Mouse (Mus musculus) kidney, postnatal 36 days (tissue): ENCODE measurements around the gene Olfr520.
"Not testable (repeated sequence)": the region's sequence is repeated elsewhere in the genome, so short reads cannot be mapped to it uniquely, and the experiment has no call there.

Source experiments
- DNase-seq, 2 experiments: peaks; one replicate each; pipeline ENCODE4 v3.0.0; 2021 to 2022; ENCODE audit warnings: mixed read lengths in 2 of 2

Olfr520 gene

GRCm38 (mm10) chr7:99729973-99730372, at the start of gene Olfr520:
Olfr520 (plus strand) TSS chr7:99730273.
- DNase-seq: no peak

GRCm38 (mm10) chr7:99680771-99681170, 49.3 kb upstream of the Olfr520 start:
- DNase-seq: peak in 1 of 2 experiments; percentile 40

DNA sequence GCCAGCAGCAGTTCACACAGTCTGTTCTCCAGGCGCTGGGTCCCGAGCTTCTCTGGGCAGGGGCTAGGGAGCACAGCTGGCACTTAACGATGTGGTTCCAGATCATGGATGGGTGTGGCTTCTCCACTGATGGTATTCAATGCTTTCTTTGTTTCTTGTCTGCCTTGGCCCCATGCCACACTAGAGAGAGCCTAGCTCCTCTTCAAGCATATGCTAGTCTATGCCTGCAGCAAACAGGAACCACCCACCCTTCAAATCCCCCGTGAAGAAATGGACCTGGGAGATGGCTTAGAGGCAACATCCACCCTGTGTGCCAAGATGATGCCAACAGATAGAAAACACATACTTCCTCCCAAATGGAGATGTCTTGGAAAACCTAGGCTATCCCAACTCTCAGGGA, 46.0 kb upstream of the Olfr520 start:
- DNase-seq: no peak

DNA sequence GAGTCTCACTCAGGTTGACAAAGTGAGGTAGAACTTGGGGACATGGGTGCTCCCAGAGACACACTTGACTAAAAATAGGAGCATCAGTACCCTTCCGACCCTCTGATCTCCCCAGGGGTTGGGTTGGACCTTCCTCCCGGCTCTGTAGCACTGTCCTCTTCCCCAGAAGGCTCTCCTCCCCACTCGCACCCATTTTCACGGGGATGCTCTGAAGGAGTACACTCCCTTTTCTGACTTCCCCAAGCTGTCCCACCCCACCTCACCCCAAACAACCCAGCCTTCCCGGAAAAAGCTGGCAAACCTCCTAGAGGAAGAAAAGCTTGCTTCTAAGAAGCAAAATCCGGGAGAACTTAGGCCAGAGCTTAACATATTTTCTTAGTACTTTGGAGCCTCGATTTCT, 39.3 kb upstream of the Olfr520 start:
- no peak for DNase-seq

GRCm38 (mm10) chr7:99692396-99692795, 37.7 kb upstream of the Olfr520 start:
- DNase-seq: no peak

GRCm38 (mm10) chr7:99693387-99693786, 36.7 kb upstream of the Olfr520 start:
- no peak for DNase-seq

- no peak for DNase-seq
Observed at GRCm38 (mm10) chr7:99693976-99694375, 36.1 kb upstream of the Olfr520 start.

DNA sequence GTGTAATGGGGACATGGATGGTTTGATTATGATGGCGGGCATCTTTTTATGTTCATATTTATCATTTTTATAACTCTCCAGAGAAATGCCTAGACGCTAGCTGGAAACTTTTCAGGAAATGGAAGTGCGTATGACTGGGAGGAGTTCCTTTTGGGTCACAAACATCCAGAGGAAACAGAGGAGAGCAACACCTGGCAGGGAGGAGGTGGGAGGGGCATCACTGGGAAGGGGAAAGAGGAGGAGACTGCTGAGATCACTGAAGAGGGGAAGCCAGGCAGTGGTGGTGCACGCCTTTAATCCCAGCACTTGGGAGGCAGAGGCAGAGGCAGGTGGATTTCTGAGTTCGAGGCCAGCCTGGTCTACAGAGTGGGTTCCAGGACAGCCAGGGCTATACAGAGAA, 35.6 kb upstream of the Olfr520 start:
- not testable (repeated sequence) for DNase-seq

DNA sequence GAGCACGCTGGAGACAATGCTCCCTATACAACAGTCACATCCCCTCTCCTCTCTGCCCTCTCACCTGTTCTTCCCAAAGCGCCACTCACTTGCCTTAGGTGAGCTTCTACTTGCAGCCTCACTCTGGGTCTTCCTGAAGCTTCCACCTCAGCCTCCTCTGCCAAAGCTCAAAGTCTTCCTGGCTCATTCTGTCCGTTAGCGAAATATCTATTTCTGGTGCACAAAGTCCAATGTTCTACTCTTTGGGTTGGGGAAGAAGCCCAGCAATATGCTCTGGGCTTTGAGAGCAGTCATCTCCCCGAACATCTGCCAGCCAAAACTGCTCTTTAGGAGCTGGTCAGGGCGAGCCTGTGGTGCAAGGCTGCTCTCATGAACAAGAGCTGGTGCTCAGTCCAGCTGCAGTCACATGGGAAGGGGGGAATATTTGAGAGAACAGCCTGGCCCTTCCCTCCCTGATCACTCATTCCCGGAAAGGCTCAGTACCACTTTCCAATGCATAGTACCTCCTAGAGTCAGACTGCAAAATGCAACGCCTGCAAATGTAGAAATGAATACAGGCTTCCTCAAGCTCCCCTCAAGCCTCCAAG, 34.5 kb upstream of the Olfr520 start:
- DNase-seq: peak; percentile 50

- no peak for DNase-seq
Observed at GRCm38 (mm10) chr7:99698576-99698975, 31.5 kb upstream of the Olfr520 start.

DNA sequence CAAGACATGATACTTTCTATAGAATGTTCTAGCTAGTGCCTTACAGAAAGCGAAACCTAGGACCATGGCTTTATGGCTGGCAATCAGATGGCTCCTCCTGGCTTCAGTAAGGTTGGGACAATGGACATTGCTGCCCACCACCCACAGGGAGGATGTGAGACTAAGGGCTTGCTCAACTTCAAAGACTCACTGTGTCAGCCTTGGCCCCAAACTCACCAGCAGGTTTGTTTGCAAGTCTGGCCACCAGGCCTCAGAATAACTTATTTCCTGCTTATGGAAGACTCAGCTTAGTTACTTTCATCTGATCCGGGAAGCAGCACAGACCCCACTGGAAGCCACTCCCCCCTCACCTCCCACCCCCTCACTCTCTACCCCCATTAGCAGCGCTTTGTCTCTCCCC, 31.0 kb upstream of the Olfr520 start:
- DNase-seq: no peak

- DNase-seq: peak; percentile 51 to 55
Observed at GRCm38 (mm10) chr7:99699709-99700151, 30.3 kb upstream of the Olfr520 start.

DNA sequence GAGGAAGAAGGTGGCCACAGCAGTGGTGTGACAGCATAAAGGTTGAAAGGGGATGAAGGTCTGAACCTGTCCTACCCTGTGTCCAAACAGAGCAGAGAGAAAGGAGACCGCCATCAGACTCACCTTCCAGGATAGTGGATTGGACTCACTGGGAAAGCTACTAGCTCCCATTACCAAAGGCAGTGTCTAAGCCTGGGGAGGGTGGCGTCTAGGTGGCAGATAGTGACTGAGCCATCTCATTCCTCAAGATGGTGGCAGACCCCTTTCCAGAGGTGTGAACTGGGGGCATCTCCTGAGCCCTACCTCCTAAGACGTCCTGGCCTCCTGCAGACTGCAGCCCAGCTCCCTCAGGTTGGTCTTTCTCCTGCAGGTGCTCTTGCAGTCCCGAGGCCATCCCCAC, 29.4 kb upstream of the Olfr520 start:
- no peak for DNase-seq

DNA sequence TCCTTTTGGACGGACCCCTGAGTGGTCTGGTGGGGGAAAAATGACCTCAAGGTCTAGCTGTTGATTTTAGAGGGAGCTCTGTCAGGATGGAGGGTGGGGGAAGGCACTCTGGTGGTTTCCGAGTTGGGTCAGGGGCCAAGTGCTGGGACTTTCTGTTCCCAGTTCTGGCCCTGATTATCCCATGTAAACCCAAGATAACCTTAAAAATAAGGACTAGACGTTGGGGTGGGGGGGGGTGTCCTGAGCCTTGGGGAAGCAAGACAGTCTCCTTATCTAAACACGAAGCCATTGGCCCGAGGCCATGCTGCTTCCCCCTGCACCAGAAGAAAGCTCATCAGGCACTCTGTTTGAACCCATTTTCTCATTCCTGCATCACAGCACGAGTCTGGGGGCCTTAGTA, 27.9 kb upstream of the Olfr520 start:
- DNase-seq: peak; percentile 53 to 64

DNA sequence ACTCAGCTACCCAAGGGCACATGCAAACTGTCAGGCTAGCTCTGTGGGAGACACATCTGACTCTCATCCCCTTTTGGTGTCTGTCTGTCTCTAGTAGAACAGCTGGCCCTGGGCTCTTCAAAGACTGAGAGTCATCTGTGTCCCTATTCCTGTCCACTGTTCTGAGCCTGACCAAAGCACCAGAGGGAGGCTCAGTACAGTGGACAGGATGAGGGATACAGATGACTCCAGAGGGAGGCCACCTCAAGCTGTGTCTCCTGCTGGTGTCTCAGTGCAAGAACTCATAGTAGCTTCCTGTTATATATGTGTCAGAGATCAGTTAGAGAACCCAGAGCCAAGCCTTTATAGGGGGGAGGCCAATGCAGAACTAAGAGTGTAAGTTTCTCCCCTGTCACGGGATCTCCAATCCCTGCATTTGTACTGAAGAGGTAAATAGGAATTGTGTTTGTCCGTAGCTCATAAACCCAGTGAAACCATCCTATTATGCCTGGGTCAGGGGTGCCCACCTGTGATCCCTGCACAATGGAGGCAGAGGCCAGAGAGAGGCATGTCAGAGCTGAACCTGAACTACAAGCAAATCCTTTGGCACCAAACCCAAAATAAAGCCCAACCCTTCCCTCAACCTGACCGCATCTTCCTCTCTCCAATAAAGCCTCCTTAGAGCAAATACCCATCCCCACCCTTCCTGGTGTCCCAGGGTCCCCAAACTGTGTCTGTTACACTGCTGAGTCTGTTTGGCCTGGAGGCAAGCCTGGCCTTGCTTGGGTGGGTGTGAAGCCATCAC, 25.1 kb upstream of the Olfr520 start:
- no peak for DNase-seq

GRCm38 (mm10) chr7:99706341-99707037, 23.6 kb upstream of the Olfr520 start:
- peak; percentile 46 to 61 for DNase-seq

DNA sequence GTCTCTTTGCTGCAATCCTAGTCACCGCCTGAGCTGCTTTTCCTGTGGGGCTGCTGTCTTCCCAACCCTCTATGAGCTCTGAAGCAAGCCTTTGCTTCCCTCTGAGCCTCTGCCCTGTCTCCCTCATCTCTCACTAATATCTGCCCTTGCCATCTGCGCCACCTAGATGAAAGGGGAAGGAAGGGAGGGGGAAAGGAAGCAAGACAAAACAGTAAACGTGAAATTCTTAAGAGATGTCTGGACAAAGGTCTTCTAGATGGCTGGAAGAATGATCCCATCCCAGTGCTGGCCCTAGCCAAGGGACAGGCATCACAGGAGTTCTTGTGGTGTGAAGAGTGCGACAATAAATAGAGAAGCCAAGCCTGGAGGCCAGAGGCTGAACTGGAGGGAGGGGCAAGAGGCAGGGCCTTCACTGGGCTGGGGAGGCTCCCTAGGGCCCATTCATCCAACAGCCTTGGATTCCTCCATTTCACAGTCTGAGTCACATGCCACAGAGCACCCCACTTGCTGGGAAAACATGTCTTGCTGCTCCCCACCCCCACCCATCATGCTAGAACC, 23.0 kb upstream of the Olfr520 start:
- peak; percentile 48 to 55 for DNase-seq

DNA sequence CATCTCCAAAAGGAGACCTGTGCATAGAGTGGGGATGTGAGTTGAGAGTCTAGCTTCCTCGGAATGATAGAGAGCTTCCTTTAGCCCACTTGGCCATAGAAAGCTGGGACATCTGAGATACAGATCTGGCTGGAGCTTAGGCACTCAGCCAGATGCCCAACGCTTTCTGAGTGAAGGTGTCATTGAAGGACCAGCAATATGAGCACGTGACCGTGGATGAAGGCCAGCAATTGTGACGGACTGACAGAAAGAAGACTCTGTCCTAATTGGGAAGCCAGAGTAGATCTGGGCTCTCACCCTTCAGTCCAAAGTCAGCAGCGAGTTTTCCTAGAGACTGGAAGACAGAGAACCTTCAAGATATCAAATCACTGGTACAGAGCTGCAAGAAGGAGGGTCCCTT, 22.4 kb upstream of the Olfr520 start:
- peak in 1 of 2 experiments; percentile 30 for DNase-seq

DNA sequence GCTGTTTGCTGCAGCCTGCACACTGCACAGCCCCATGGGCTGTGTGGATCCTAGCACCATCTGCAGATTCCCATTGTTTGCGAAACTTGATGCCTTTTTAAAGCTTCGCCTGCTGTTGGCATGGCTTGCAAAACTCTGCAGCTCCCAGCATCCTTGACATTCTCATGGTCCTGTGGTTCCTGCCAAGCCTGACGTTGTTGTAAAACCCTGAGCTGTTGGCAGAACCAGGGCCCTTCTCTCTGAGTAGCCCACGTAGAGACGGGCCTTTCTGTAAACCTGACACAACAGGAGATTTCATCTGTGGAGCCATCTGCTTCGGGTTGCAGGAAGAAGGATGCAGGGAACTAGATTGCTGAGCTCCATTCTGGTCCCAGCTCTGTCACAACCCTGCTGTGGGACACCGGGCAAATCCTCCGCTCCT, 21.8 kb upstream of the Olfr520 start:
- DNase-seq: no peak

DNA sequence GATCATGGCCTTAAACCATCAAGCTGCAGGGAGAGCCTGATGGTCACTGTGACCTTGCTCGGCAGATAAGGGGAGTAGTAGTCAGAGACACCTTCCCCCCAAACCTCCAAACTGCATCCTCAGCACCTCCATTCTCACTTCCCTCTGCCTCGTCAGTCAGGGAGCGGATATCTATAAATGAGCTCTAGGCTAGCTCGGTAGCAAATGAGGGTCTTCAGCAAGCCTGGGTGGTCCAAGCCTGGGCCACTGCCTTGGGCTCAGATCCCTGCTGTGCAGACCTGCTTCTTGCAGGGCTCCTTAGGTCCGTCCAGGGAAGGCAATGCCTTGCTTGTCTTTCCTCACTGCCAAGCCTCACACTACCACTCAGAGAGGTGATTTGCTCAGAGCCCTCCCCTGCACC, 21.3 kb upstream of the Olfr520 start:
- no peak for DNase-seq

DNA sequence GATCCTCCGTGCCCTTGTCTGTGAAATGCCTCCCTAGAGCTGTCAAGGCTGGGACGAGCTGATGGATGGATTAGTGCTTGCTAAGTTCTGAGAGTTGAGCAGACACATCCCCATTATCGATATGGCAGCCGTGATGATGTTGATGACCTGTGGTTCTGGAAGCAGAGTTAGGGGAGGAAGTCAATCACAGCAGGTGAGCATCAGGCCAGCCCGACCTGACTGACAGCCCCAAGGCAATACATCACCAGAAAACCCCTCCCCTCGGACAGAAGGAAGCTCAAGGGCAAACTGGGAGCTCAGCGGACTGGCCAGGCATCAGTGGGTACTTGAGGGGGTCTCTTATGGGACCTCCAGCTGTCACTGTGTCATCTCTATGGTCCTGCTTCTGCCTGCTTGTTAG, 20.1 kb upstream of the Olfr520 start:
- no peak for DNase-seq

GRCm38 (mm10) chr7:99710476-99710875, 19.6 kb upstream of the Olfr520 start:
- peak; percentile 64 to 83 for DNase-seq

DNA sequence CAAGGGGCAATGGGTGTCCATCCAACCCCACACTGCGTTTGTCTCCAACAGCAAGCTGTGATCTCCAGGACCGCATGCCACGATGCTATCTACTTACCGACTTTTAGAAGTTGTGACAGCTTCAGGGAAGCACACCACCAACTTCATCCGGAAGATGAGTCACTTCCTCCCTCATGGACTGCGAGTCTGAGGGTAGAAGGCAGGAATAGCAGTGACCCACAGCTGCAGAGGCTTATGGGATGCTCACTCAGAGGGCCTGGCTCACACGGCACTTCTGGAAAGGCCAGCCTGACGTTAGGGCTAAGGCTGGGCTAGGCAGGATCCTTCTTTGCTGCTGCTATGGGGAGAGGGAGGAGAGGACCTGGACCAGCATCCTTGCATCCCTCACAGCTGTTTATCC, 18.9 kb upstream of the Olfr520 start, which contains the start of gene Slco2b1:
TSS of gene Slco2b1 (minus strand) at position 175 of the 400 bp plus-strand sequence.
- DNase-seq: peak; percentile 32 to 48
